Mouse (Mus musculus): ENCODE measurements around the gene Figla. TPM values are rescaled to one million over a fixed set of nuclear protein-coding genes. Genes with fewer than 3 reads are reported as not detected.
A peak's percentile ranks its signal among the peaks of the same experiment; 100 is the strongest.
"Not testable (repeated sequence)": the region's sequence is repeated elsewhere in the genome, so short reads cannot be mapped to it uniquely, and the experiment has no call there.

Figla gene
- total RNA-seq (2021): not detected
- long read RNA-seq: 0 reads

DNA sequence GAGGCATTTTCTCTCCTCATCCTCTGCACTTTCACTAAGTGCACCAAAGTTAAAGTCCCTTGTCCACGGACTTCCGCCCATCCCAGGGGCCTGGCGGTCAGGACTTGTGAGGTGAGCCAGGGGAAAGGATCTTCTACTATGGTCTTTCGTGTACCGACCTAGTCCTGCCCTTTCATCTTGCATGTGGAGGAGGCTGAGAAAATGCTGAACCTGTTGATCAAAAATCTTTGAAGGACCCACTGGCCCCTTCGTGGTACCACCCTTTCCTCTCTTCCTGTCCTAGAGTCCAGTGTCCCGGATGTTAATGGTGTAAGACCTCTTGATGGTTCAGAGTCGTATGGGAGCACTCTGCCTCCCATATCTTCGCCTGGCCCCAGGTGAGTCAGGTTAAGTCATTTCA lies at the start of gene Figla:
TSS of gene Figla (plus strand) at position 301 of the 400 bp plus-strand sequence.
- no peak for DNase-seq (ENCODE audit: low spot score in 2 of 2)

DNA sequence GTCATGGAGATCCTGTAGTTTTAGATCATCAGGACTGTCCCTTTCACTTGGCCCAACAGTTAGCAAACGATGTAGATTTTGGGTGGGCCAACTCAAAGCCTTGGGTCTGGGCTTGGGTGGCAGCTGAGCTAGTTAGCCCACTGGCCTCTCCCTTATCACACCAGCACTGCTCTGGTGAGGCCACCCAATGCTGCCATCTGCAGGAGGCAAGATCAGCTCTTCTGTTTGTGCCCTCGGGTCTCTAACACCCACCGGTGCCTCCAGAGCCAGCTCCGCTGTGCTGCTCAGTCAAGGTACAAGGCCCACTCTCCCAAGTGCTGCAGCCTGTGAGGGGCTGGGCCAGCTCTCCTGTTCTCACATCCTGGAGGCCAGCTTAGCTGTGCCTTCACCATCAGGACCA lies 49.3 kb upstream of the Figla start:
- DNase-seq (ENCODE audit: low spot score in 2 of 2): no peak

DNA sequence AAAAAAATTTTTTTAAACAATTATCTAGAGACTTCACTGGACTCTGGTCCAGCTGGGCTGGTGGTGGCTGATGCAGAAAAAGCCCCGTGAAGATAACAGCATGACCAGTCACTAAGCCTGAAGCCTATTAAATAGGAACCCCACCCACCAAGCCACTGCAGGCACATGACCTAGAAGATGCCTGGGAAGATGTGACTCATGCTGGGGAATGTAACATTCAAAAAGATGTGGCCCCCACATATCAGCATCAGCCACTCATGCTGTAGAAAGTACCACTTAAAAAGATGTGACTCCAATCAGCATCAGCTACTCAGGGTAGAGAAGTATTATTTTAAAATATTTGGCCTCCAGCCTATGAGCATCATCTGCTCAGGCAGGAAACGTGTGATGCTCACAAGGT lies 46.1 kb upstream of the Figla start:
- no peak for DNase-seq (ENCODE audit: low spot score in 2 of 2)

DNA sequence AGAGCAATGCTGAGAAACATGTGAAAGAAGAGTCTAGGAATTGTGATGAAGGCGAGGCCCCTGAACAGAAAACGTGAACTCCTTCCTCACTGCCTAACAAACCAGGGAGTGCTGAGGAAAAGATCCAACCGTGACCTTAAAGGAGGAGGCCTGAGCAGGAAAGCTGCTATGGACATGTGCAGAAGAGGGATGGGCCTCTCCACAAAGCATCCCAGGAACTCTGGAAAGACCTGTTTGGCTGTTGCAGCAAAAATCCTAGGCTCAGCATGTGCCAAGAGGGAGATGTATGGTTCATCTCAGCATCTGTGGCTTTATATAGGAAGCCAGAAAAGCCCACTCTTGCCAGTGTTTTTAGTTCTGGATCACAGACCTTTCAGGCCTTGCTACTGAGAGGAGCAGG lies 43.3 kb upstream of the Figla start:
- no peak for DNase-seq (ENCODE audit: low spot score in 2 of 2)

DNA sequence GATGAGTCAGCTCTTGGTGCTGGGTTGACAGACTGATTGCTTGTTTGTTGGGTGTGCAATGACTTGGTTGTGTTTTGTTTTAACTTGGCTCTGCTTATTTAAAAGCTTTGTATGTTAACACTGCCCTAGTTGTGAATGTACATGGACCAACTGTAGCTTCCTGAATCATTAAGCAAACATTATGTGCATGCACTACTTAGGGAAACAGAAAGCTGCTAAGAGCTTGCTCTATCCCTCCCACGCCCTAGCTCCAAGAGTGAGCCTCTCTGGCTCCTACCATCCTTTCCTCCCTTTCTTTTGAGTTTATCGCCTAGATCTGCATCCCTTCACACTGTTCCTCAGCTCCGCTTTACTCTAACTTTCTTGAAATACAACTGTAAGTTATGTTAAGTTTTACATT lies 42.6 kb upstream of the Figla start:
- no peak for DNase-seq (ENCODE audit: low spot score in 2 of 2)

DNA sequence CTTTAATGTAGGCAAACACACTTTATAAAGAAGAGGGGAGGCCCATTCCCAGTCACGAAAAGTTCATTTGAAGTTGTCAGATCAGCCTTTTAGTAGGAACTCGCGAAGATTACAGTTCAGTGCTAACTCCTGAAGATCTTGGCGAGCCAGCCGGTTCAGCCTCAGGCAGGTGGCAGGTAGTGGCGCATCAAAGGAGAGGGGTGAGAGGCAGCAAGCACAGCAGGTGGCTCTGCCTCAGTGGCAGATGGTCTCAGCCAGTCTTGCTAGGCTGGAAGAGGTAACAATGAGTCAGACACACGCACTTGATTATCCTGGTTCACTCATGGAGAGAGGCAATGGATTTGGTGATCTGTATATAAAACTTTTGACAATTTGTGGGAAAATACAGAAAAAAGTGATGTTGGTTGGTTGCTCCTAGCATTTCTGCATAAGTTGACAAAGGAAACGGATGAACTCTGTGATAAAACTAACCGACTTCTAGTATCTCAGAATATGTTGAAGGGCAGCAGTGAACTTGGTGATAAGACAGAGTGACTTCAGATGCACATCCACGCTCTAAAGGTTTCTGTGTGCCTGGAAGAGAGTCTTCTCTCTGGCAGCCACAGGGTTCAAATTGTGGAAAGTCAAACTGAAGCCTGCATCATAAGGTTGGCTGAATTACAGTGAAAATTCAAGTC lies 40.9 kb upstream of the Figla start:
- DNase-seq (ENCODE audit: low spot score in 2 of 2): no peak

DNA sequence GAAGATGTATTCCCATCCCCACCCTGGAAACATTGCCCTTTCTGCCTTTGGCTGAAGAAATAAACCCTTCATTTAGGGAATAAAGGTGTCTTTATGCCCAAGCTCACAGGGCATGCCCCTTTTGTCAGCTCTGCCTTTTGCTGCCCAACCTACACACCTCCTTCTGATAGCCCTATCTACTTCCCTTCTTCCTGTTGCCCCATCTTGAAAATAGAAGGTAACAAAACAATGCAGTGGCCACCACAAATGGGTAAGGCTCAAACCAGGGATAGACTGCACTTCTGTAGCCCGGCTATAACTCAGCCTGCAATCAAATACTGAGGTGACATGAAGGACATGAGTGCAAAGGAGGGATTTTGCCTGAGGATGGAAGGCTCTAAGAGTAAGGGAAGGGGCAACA lies 40.2 kb upstream of the Figla start:
- no peak for DNase-seq (ENCODE audit: low spot score in 2 of 2)

DNA sequence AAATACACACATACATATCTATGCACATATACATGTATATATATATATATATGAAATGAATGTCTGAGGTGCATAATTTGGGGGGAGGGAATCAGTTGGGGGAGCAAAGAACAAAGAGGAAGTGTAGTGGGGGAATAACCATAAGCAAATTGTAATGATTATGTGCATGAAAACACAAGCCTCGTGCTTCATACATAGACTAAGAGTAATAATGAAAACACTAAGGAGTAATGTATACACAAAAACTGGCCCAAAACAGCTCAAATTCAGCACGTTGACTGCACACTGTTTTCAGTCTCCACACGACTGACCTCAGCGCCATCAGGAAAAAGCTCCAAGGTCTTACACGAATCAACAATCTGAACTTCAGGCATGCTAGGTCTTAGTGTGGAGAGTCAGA lies 39.7 kb upstream of the Figla start:
- no peak for DNase-seq (ENCODE audit: low spot score in 2 of 2)

DNA sequence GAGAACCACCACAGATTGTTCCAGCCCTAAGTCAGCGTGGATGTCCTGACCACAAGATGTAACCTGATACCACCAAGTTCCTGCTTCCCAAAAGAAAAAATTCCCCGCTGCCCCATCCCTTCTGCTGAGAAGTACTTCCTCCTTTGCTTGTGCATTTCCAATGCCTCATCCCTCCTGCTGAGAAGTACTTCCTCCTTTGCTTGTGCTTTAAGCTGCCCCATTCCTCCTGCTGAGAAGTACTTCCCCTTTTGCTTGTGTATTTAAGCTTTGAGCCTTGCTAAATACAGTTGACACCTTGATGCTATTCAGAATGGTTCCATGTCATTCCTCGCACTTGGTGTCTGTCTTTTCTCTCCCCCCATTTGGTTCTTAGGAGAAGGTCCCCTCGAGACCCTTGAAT lies 37.2 kb upstream of the Figla start:
- DNase-seq (ENCODE audit: low spot score in 2 of 2): not testable (repeated sequence)

DNA sequence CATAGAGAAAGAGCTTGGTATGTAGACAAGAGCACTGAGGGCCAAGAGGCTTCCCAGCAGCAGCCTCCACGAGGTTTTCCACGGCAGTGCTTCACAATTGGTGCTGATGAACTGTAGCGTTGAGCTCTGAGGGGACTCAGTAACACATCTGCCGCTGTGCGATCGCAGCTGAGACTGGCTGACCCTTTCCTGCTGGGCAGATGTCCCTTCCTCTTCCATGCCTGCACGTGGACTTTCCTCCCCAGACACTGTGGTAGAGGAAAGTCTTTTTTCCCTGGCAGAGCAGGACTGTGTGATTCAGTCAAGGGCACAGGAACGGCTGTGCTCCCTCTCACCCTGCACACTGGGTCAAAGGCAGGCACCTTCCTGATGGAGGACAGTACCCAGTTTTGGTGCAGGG lies 31.6 kb upstream of the Figla start:
- no peak for DNase-seq (ENCODE audit: low spot score in 2 of 2)

DNA sequence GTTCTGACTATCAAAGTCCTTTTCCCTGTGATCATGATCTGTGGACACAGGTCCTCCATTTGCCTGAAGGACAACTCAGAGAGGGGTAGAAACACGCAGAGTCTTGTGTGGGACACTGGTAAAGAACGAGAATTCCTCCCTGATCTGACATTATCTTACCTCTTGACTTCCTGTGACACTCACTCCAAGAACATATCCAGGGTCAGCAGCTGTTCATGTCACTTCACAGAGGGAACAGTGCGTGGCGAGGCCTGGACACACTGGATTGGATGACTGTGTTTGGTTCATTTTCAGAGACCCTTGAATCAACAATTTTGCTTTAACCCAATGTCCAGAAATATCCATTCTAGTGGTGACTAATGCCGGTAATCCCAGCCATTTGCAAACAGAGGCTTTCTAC lies 26.4 kb upstream of the Figla start:
- DNase-seq (ENCODE audit: low spot score in 2 of 2): not testable (repeated sequence)

DNA sequence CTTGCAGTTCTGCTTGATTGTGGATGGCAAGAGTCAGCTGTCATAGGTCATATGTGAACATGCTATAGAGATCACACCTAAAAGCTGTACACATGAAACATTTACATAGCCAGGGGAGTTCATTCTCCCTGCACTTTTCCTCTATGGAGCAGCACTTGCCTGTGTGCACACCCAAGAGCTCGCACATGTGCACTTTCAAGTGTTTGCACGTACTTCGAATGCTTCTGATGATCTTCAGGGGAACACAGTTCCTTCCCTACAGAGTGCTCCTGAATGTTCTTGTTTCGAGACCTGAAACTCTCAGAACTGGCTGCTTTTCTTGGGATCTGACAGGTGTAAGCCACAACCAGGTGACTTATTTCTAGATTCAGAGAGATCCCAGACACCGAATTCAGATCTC lies 25.2 kb upstream of the Figla start:
- DNase-seq (ENCODE audit: low spot score in 2 of 2): not testable (repeated sequence)

DNA sequence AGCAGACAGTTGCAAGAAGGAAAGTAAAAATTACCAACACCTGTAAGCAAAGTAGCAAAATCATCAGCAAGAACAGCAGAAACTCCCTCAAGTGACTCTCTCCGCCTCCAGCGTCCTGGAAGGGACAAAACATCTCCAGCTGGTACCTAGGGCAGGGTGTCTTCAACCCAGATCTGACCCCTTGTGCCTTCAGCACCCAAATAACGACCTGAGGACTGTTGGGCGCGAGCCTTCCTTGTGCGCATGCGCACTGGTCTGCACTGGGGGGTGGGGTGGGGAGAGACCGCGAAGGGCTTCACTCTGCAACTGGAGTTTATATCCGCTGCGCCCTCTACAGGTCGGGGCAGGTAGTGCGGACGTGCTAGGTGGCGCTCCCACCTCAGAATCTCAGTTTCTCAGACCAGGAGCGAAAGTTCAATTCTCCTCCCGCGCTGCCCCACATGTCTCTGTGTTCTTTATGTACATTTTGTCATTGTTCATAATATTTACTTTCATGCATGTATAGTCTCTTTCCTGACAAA lies 12.5 kb upstream of the Figla start:
- DNase-seq (ENCODE audit: low spot score in 2 of 2): no peak

DNA sequence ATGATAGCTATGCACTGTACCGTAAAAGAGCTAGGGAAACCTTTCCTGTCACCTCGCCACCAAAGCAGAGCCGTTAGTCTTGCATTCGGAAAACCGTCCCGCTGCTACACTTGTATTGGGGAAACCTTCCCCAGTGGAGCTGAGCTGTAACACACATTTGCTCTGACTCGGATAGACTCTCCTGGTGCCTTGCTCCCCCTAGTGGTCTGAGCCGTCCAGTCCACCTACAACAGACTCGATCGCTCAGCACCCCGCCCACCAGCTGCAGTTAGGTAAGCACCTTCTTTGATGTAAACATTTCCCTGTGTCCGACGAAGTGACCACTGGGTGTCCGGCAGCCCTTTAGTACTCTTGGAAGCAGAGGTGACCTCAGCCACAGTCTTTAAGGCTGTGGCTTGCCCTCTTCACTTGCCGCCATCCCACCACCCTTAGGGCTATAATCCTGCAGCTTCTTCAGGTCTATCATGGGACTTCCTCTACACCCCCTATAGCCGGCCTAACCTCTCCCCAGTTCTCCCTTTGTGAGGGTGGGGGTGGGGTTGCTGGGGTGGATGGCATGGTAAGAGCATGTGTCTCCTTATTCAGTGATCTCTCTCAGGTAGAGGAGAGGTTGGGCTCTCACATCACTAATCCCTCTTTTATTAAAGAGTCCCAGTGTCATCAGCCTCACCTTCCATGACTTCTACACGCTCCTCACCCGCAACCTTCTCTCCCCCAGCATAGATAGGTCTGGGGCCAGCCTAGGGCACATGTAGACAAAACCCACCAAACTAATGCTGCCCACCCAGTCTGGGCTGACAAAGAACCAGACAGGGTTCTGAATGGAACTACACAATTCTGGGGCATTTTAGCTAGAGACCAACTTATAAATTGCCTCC lies 11.5 kb upstream of the Figla start:
- DNase-seq (ENCODE audit: low spot score in 2 of 2): peak; percentile 71 to 77

DNA sequence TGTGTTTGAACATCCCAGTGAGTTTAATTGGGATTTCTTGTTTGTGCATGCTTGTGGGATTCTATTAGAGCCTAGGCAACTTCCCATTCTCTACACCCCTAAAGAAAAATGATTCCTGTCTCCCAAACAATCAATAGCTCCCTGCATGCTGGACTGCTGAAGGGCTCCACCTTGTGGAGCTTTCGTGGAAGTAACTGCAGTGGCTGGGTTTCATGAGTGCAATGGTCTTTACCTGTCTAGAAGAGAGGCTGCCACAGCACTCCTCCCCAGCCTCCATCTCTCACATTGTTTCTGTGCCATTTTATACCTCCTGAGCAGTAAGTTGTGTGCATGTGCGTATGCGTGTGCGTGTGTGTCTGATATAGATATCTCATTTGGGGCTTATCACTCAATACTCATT lies 6.0 kb upstream of the Figla start:
- peak; percentile 66 to 73 for DNase-seq (ENCODE audit: low spot score in 2 of 2)

DNA sequence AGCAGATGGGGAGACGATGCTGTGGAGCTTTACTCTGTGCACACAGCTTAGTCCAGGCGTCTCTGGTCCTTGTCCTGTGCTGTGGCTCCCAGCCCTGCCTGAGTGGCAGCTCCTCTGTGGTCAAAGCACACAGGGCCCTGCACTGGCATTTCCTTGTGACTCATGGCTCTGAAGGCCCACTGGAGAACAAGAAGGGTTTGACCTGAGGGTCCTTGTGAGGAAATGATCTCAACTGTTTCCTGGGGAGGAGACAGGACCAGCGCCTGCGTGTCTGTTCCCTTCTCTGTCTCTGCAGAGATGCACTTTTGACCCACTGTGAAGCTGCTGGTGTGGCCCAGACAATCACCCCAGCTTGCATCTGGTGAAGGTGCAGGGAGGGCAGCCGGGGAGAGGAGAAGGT lies 1.2 kb upstream of the Figla start:
- not testable (repeated sequence) for DNase-seq (ENCODE audit: low spot score in 2 of 2)

DNA sequence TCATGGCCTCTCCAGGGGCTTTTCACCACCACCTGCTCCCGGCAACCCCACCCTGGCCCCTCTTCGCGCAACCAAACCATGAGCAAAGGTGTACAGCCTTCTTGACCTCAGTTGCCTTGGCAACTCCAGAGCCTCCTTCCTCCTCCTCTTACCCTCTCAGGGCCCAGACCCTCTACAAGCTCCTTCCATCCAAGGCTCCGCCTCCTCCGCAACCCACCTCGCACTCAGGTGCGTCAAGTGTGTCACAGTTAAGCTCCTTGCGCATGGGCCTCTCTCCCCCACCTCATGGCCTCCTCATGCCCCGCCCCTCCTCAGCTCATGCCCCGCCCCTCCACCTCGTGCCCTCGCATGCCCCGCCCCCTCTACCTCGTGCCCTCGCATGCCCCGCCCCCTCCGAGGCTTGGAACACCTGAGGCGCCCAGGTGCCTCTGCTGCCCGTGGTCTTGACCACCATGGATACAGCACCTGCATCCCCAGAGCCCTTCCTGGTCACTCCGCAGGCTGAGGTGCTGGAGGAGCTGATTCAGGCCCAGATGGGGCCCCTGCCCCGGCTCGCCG lies 901 bp downstream of the Figla start:
- DNase-seq (ENCODE audit: low spot score in 2 of 2): no peak

DNA sequence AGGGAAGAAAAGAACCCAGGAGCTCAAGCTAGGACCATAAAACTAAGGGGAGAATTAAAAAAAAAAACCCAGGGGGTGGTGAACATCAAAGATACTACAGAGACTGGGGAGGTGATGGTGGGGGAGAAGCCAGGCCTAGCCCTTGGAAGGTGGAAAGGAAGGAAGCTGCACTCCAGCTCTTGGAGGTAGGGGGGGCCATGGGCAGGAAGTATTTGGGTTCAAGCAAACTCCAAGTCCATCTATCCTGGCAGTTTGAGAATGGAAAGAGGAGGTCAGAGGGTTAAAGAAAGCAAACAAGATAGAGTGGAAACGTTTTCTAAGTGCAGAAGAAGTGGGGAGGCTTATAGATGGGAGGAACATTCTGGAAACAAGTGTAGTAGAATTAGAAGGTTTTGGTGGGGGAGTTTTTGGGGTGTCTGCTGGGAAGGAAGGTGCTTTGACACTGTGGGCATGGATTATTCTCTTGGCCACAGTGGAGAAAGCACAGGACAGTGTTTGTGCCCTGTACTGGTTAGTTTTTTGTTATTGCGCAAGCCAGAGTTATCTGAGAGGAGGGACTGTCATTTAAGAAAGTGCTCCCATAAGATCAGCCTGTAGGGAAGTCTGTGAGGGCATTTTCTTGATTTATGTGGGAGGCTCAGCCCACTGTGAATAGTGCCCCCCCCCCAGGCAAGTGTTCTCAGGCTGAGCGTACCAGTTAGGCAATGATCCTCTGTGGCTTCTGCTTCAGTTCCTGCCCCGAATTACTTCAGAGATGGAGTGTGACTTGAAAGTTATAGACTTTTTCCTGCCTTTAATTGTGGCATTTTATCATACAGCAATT lies 3.7 kb downstream of the Figla start:
- DNase-seq (ENCODE audit: low spot score in 2 of 2): no peak

DNA sequence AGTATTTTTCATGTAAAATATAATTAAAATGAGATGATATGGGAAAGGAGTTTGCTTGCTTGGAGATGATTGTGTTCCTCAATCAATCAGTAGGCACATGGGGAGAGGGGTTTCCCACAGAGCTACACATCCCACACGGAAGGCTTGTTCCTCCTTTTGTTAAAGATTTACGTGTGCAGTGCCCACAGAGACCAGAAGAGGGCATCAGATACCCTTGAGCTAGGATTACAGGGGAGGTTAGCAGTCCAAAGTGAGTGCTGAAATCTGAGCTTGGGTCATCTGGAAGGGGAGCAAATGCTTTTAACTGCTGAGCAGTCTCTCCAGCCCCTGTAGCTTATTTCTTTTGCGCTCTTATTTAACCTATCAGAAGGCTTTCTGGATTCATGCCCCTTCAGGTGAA lies 5.0 kb downstream of the Figla start:
- DNase-seq (ENCODE audit: low spot score in 2 of 2): no peak

DNA sequence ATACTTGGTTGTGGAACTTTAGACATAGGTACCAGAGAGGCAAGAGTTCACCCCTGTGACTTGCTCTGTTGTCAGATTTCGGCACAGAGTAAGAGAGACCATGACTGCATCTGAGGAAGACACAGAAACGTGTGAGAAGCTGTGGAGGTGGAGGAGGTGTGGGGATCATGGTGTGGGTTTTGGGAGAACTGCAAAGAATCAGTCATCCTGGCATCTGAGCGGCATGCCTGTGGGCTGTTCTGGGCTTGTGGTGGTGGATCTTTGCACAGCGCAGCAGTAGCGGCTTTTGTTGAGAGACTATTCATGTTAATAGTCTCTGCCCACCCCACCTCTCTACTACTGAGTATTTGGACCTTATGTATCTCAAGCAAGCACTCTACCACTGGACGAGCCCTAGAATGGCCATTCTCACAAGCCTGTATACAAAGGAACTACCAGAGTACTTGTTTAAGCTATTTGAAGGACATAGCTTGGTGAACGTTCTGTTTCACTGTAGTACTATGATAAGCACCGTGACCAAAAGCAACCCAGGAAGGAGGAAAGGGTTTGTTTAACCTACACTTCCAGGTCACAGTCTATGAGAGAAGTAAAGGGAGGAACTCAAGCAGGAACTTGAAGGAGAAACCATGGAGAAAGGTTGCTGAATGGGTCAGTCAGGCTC lies 10.8 kb downstream of the Figla start:
- DNase-seq (ENCODE audit: low spot score in 2 of 2): no peak

DNA sequence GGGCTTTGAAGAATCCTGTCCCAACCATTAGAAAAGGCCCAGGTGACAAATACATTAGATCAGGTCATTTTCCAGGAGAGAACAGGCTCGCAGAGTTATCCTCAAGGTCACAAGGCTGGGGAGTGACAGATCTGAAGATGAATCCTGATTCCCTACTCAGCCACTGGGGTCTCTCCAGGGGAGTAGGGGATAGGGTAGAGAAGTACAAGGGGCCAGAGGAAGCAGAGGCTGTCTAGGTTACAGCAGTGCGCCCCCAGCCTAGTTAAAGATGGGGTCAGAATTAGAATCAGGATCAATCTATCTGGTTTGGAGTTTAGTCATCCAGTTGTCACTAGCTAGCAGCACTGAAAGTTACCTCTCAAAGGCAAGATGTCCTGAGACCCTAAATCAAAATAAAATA lies 12.2 kb downstream of the Figla start:
- DNase-seq (ENCODE audit: low spot score in 2 of 2): no peak
